Mouse (Mus musculus): ENCODE data around the gene Rgcc. TPM values are rescaled to one million over a fixed set of nuclear protein-coding genes. Genes with fewer than 3 reads are reported as not detected.
A peak's percentile ranks its signal among the peaks of the same experiment; 100 is the strongest.

Gene Rgcc
- polyA plus RNA-seq, 1 experiment from 2014 or later = 45.4 TPM

- H3K36me3 ChIP-seq (ENCODE audit: control insufficient read depth, insufficient read depth, low read length) = no peaks in the 10 kb centered on the region
- DNase-seq (ENCODE audit: low spot score) = no peak
- 61% methylated on average over 9 of the region's 16 CpGs for WGBS
- TF ChIP-seq EP300 (optimal IDR thresholded peaks at IDR 0.05) = no peak
- no peaks in the 10 kb centered on the region for H3K9me3 ChIP-seq (ENCODE audit: control insufficient read depth, low read length)
- H3K4me3 ChIP-seq (ENCODE audit: low read depth, low read length) = no peak overlapping the region
- no peaks in the 10 kb centered on the region; the same call in 1 of the 2 replicates for H3K4me1 ChIP-seq (replicated peaks; ENCODE audit: control insufficient read depth, insufficient read depth)
- H3K27me3 ChIP-seq (ENCODE audit: control insufficient read depth, insufficient read depth, low read length) = no peaks in the 10 kb centered on the region
- H3K27ac ChIP-seq (replicated peaks) = no peak overlapping the region
- no peak for ATAC-seq (ENCODE audit: low FRiP score, low TSS enrichment)
- no peak overlapping the region for H3K9ac ChIP-seq (ENCODE audit: low read length)
- H3K4me2 ChIP-seq (replicated peaks; ENCODE audit: low read depth) = no peak overlapping the region
Observed at GRCm38 (mm10) chr14:79293119-79293780, 8.2 kb downstream of the Rgcc start.

DNA sequence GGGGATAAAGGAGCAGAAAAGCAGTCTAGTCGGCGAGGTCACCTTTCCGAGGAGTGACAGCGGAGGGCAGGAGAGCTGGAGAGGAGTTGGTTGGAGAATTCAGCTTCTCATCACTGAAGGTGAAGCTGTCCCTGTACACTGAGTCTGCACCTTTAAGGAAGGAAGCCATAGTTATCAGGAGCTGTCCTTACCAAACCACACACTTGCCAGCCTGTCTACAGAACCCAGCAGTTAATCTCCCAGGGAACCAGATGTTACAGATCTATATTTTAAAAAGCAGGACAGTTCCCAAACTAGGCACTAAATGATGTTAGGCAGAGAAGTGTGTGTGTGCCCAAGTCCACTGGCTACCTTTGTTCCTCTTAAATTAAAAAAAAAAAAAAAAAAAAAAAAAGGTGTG is 9.8 kb downstream of the Rgcc start:
- no peak overlapping the region for H3K4me2 ChIP-seq (replicated peaks; ENCODE audit: low read depth)
- TF ChIP-seq CTCF (IDR thresholded peaks at IDR 0.05; ENCODE audit: low read depth) (no peak), EP300 (optimal IDR thresholded peaks at IDR 0.05) (no peak)
- no peaks in the 10 kb centered on the region for H3K9me3 ChIP-seq (ENCODE audit: control insufficient read depth, low read length)
- H3K4me3 ChIP-seq (ENCODE audit: low read depth, low read length) = no peak overlapping the region
- no peaks in the 10 kb centered on the region; the same call in 1 of the 2 replicates for H3K4me1 ChIP-seq (replicated peaks; ENCODE audit: control insufficient read depth, insufficient read depth)
- H3K9ac ChIP-seq (ENCODE audit: low read length) = no peak overlapping the region
- DNase-seq (ENCODE audit: low spot score) = no peak
- H3K36me3 ChIP-seq (ENCODE audit: control insufficient read depth, insufficient read depth, low read length) = no peaks in the 10 kb centered on the region
- ATAC-seq (ENCODE audit: low FRiP score, low TSS enrichment) = no peak
- no peaks in the 10 kb centered on the region for H3K27me3 ChIP-seq (ENCODE audit: control insufficient read depth, insufficient read depth, low read length)
- H3K27ac ChIP-seq (replicated peaks) = no peak overlapping the region
- WGBS = 90% methylated on average over 4 of the region's 4 CpGs

GRCm38 (mm10) chr14:79290683-79291425 is 10.6 kb downstream of the Rgcc start:
- no peaks in the 10 kb centered on the region for H3K9me3 ChIP-seq (ENCODE audit: control insufficient read depth, low read length)
- no peak overlapping the region for H3K4me2 ChIP-seq (replicated peaks; ENCODE audit: low read depth)
- H3K36me3 ChIP-seq (ENCODE audit: control insufficient read depth, insufficient read depth, low read length) = no peaks in the 10 kb centered on the region
- no peaks in the 10 kb centered on the region; the same call in 1 of the 2 replicates for H3K4me1 ChIP-seq (replicated peaks; ENCODE audit: control insufficient read depth, insufficient read depth)
- TF ChIP-seq CTCF (IDR thresholded peaks at IDR 0.05; ENCODE audit: low read depth) = no peak
- peak overlapping the region; percentile 13; the same call in 1 of the 2 replicates for H3K27ac ChIP-seq (replicated peaks)
- H3K4me3 ChIP-seq (ENCODE audit: low read depth, low read length) = no peak overlapping the region
- no peak overlapping the region for H3K9ac ChIP-seq (ENCODE audit: low read length)
- ATAC-seq (ENCODE audit: low FRiP score, low TSS enrichment) (peak; percentile 53; the same call in 1 of the 2 replicates), DNase-seq (ENCODE audit: low spot score) (no peak)
- no peaks in the 10 kb centered on the region for H3K27me3 ChIP-seq (ENCODE audit: control insufficient read depth, insufficient read depth, low read length)
- 42% methylated on average over 15 of the region's 15 CpGs for WGBS

DNA sequence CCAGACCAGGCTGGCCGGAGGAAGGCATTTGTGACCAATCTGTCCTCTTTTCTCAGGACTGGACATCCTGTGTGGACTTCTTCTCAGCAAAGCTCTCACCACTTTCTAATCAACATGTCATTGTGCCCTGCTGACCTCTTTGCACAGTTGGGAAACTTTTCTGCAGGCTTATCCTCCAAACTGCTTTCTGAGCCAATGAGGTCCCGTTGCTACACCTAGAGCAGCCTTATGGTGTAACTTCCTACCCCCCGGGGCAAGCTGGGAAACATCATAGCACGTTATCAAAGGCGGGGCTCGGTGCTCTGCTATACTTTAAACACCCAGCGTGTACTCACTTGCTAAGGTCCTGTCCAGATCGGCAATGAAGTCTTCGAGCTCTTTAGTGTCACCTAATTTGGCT is 11.5 kb downstream of the Rgcc start:
- peak overlapping the region; percentile 13 for H3K27ac ChIP-seq (replicated peaks)
- H3K36me3 ChIP-seq (ENCODE audit: control insufficient read depth, insufficient read depth, low read length) = no peaks in the 10 kb centered on the region
- H3K4me3 ChIP-seq (ENCODE audit: low read depth, low read length) = no peak overlapping the region
- H3K4me2 ChIP-seq (replicated peaks; ENCODE audit: low read depth) = no peak overlapping the region
- H3K4me1 ChIP-seq (replicated peaks; ENCODE audit: control insufficient read depth, insufficient read depth) = no peaks in the 10 kb centered on the region; the same call in 1 of the 2 replicates
- 27% methylated on average over 9 of the region's 9 CpGs for WGBS
- ATAC-seq (ENCODE audit: low FRiP score, low TSS enrichment) (0 out of 2 replicates have a peak, but pooled peaks have one; percentile 57), DNase-seq (ENCODE audit: low spot score) (no peak)
- H3K9ac ChIP-seq (ENCODE audit: low read length) = no peak overlapping the region
- no peaks in the 10 kb centered on the region for H3K9me3 ChIP-seq (ENCODE audit: control insufficient read depth, low read length)
- no peaks in the 10 kb centered on the region for H3K27me3 ChIP-seq (ENCODE audit: control insufficient read depth, insufficient read depth, low read length)
- TF ChIP-seq EP300 (optimal IDR thresholded peaks at IDR 0.05) = no peak
- no peak for TF ChIP-seq CTCF (IDR thresholded peaks at IDR 0.05; ENCODE audit: low read depth)

DNA sequence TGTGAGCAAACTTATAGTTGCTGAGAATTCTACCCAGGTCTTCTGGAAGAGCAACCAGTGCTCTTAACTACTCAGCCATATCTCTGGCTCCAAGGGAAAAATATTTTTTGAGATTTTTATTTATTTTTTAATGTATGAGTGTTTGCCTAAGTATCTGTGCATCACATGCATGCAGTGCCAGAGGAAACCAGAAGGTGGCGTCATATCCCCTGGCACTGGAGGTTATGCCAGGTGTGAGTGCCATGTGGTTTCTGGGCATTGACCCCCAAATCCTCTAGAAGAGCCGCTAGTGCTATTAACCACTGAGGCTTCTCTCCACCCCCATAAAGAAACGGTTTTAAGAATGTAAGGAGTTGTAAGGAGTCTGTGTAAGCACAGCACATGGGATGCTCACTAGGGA is 13.2 kb downstream of the Rgcc start:
- Histone ChIP-seq H3K4me3 (ENCODE audit: low read depth, low read length) (no peak overlapping the region), H3K9ac (ENCODE audit: low read length) (no peak overlapping the region), H3K9me3 (ENCODE audit: control insufficient read depth, low read length) (no peaks in the 10 kb centered on the region), H3K4me1 (replicated peaks; ENCODE audit: control insufficient read depth, insufficient read depth) (no peaks in the 10 kb centered on the region; the same call in 1 of the 2 replicates), H3K27me3 (ENCODE audit: control insufficient read depth, insufficient read depth, low read length) (no peaks in the 10 kb centered on the region), H3K4me2 (replicated peaks; ENCODE audit: low read depth) (no peak overlapping the region), H3K36me3 (ENCODE audit: control insufficient read depth, insufficient read depth, low read length) (no peaks in the 10 kb centered on the region), H3K27ac (replicated peaks) (no peak overlapping the region)
- ATAC-seq (ENCODE audit: low FRiP score, low TSS enrichment) (no peak), DNase-seq (ENCODE audit: low spot score) (no peak)
- 70% methylated on average over 3 of the region's 3 CpGs for WGBS
- peak; percentile 56 for TF ChIP-seq CTCF (IDR thresholded peaks at IDR 0.05; ENCODE audit: low read depth)
- no peak for TF ChIP-seq EP300 (optimal IDR thresholded peaks at IDR 0.05)
